Mouse (Mus musculus) hindbrain, embryonic 15.5 days (tissue): Measurements from ENCODE around the gene Batf3. TPM values are rescaled to one million over a fixed set of nuclear protein-coding genes. Genes with fewer than 3 reads are reported as not detected.
"Not testable (repeated sequence)": the region's sequence is repeated elsewhere in the genome, so short reads cannot be mapped to it uniquely, and the experiment has no call there.

Experiments
- ATAC-seq: fragments of 200-750 bp; cut with Nextera tagmentation; 2 replicates; pipeline ENCODE4 v1.8.0; 2017; ENCODE audit warnings: low read depth, moderate number of reproducible peaks, moderate TSS enrichment; ENCODE audit not compliant: low FRiP score
- H3K27ac ChIP-seq: fragments of 300-500 bp; sonication (generic); replicated peaks from 2 replicates; pipeline ENCODE4 v1.5.1; 2015; ENCODE audit warnings: mild to moderate bottlenecking, inconsistent platforms
- H3K27me3 ChIP-seq: fragments of 300-500 bp; sonication (generic); 2 replicates; pipeline ENCODE4 v1.6.1; 2015; ENCODE audit warnings: control low read depth, inconsistent platforms
- H3K36me3 ChIP-seq: fragments of 300-500 bp; sonication (generic); 2 replicates; pipeline ENCODE4 v1.6.1; 2015; ENCODE audit warnings: control low read depth, inconsistent platforms
- H3K4me1 ChIP-seq: fragments of 300-500 bp; sonication (generic); replicated peaks from 2 replicates; pipeline ENCODE4 v1.6.1; 2015; ENCODE audit warnings: control low read depth, inconsistent platforms
- H3K4me2 ChIP-seq: fragments of 300-500 bp; sonication (generic); 2 replicates; pipeline ENCODE4 v1.6.1; 2015; ENCODE audit warnings: moderate library complexity, mild to moderate bottlenecking, inconsistent platforms
- H3K4me3 ChIP-seq: fragments of 300-500 bp; sonication (generic); 2 replicates; pipeline ENCODE4 v1.5.1; 2015; ENCODE audit warnings: mild to moderate bottlenecking, inconsistent platforms
- H3K9ac ChIP-seq: fragments of 300-500 bp; sonication (generic); 2 replicates; pipeline ENCODE4 v1.6.1; 2015; ENCODE audit warnings: inconsistent platforms
- H3K9me3 ChIP-seq: fragments of 300-500 bp; sonication (generic); 2 replicates; pipeline ENCODE4 v1.6.1; 2016; ENCODE audit warnings: control low read depth, inconsistent platforms
- WGBS: fragments of 180-500 bp; shearing (Covaris S2); methylation state at CpG from one replicate; pipeline ENCODE4 v1.1.7; 2015; 5-methylcytosine and 5-hydroxymethylcytosine counted together
- polyA plus RNA-seq: library from polyadenylated mRNA; unstranded; fragments of >200 nt; fragmentation: Nextera tagmentation; extraction: Ambion mirVana; gene quantifications from 2 replicates; pipeline ENCODE4 v1.2.1, GENCODE M21; 2015

Gene Batf3
- polyA plus RNA-seq, 1 experiment from 2014 or later: 2.0 TPM

DNA sequence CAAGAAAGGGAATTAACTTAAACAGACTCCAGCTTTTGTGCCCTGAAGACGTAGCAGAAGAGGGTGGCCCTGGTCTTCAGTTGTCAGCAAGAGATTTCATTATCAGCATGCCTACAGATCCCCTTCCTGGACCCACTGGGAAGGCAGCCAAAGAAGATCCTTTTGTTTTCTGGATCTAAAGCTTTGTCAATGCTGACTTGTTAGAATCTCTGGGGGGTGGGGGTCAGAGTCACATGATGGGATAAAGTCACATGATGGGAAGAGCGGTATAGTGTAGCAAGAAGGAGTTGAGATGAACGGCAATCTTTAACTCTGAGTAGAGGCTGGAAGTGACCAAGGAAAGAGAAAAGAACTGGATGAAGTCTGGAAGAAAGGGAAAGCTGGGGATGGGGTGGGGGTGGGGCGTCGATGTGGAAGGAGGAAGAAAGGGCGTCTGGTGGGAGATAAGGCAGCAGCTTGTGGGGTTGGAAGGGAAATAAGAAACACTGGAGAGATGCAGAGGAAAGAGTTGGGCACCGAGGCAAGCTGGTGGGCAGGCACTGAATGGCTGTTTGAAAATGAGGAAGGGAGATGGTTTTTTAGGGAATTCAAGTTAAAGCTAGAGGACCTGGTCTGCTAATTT lies 41.3 kb downstream of the Batf3 start:
- Histone ChIP-seq H3K4me2 (no peak overlapping the region), H3K4me3 (no peak overlapping the region), H3K4me1 (no peaks in the 10 kb centered on the region), H3K27ac (no peak overlapping the region), H3K9me3 (no peaks in the 10 kb centered on the region), H3K27me3 (no peaks in the 10 kb centered on the region), H3K36me3 (no peaks in the 10 kb centered on the region), H3K9ac (no peak overlapping the region)
- 71% methylated on average over 7 of the region's 7 CpGs for WGBS
- no peak for ATAC-seq

DNA sequence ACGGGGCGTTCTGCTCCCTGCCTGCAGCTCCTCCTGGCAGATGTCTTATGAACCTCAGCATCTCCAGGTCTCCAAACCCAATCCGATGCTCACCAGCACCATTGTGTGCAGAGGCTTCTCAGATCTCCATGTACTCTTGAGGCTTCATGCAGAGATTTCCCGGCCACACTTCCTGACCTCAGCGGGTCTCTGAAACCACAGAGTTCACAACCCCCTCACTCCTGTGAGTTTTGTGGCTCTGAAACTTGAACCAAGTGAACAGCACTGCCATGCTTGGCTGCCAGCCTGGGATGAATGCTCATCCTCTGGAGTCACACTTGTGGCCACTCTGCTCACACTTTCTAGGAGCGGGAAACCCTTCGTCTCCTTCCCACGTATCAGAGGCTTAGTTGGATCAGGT lies 43.3 kb downstream of the Batf3 start:
- WGBS: 87% methylated on average over 8 of the region's 8 CpGs
- H3K27me3 ChIP-seq: no peaks in the 10 kb centered on the region
- H3K9ac ChIP-seq: no peak overlapping the region
- no peak for ATAC-seq
- no peak overlapping the region for H3K27ac ChIP-seq
- no peaks in the 10 kb centered on the region for H3K9me3 ChIP-seq
- no peaks in the 10 kb centered on the region for H3K4me1 ChIP-seq
- H3K4me3 ChIP-seq: no peak overlapping the region
- no peak overlapping the region for H3K4me2 ChIP-seq
- no peaks in the 10 kb centered on the region for H3K36me3 ChIP-seq

DNA sequence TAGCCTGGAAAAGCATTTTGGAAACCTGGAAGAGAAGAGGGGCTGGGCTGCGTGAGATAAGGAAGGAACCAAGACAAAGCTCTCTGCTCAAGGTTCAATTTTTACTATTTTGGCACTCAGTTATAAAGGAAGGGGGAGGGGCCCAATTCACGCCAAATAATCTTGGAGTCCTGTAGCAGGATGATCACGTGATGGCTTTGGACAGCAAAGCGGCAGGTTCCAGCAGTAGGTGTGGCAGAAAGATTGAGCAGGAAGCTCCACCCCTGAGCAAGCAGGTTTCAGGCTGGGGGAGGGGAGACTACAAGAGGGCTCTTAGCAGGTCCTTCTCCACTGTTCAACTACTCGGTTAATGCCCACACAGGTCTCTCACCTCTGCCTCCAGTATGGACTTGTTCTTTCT lies 51.8 kb downstream of the Batf3 start:
- H3K27me3 ChIP-seq, H3K9ac ChIP-seq, H3K4me2 ChIP-seq, H3K4me1 ChIP-seq, H3K4me3 ChIP-seq, H3K36me3 ChIP-seq, H3K27ac ChIP-seq, ATAC-seq, H3K9me3 ChIP-seq: not testable (repeated sequence)
- 87% methylated on average over 5 of the region's 5 CpGs for WGBS

DNA sequence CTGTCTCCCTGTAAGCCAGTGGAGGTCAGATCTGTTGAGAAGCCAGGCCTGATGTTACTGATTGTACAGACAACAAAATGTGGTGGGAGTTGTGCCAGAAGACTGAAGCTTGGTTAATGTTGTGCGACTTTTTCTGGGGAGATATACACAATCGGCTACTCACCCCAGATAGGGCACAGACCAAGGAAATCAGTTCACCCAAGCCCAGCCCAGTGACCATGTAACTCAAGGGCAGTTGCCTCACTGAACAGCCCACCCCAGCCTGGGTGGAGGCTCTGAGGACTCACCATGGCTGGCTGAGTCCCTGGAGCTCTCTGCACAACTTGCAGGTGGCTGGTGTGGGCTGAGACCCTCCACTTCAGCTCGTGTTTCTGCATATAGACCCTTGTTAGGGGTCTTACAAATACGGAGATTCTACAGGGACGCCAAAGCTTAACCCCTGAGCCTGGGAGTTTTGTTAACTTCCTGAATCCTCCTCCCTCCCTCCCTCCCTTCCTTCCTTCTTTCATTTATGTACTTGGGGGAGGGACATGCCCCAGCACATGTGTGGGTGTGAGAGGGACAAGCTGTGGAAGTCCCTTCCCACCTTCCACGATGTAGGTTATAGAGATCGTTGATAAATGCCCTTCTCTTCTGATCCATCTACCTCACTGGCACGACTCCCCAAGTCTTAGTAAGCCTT lies 53.4 kb downstream of the Batf3 start:
- Histone ChIP-seq H3K4me1 (no peaks in the 10 kb centered on the region), H3K9me3 (no peaks in the 10 kb centered on the region), H3K4me2 (no peak overlapping the region), H3K36me3 (no peaks in the 10 kb centered on the region), H3K27me3 (no peaks in the 10 kb centered on the region), H3K4me3 (no peak overlapping the region), H3K9ac (no peak overlapping the region), H3K27ac (no peak overlapping the region)
- no peak for ATAC-seq
- WGBS: 75% methylated on average over 8 of the region's 8 CpGs

DNA sequence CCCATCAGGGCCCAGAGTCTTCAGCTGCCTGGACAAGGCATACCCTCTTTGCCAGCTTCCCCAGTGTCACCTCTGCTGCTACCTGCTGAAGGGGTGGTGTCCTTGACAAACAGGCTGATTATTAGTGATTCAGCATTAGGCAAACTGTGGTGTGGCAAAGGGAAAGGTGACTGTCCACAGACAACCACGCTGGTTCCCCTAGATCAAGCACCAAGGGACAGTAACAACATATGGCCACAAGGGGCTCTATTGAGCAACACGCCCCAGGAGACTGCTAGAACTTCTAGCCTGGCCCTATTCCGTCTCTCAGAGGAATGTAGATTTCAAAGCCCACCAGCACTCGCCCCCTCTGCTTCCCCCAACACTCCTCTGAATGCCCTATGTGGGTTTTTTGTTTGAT lies 55.4 kb downstream of the Batf3 start:
- Histone ChIP-seq H3K9me3 (no peaks in the 10 kb centered on the region), H3K9ac (no peak overlapping the region), H3K27ac (no peak overlapping the region), H3K4me3 (no peak overlapping the region), H3K36me3 (no peaks in the 10 kb centered on the region), H3K4me2 (no peak overlapping the region), H3K27me3 (no peaks in the 10 kb centered on the region), H3K4me1 (no peaks in the 10 kb centered on the region)
- no peak for ATAC-seq
- WGBS: 25% methylated on average over 4 of the region's 4 CpGs

DNA sequence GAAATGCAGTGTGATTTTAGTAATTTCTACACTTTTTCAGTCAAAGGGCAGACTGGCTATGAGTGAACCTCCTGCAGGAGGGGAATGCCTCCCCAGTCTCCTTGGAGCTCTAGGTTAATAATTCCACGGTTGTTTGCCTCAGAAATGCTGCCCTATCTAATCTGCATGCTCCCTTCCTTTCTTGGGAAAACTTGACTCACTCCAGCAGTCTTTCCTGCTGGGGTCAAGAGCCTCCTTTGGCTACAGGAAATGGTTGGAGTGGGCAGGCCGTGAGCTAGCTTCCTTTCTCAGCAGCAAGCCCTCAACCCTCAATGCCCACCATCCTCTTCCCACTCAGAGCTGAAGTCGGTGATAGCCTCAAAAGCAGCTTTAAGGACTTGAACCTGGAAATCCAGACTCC lies 56.7 kb downstream of the Batf3 start:
- no peak overlapping the region for H3K9ac ChIP-seq
- H3K36me3 ChIP-seq: no peaks in the 10 kb centered on the region
- H3K27me3 ChIP-seq: no peaks in the 10 kb centered on the region
- no peak overlapping the region for H3K4me3 ChIP-seq
- ATAC-seq: no peak
- WGBS: 55% methylated on average over 3 of the region's 3 CpGs
- no peak overlapping the region for H3K27ac ChIP-seq
- no peaks in the 10 kb centered on the region for H3K9me3 ChIP-seq
- H3K4me1 ChIP-seq: no peaks in the 10 kb centered on the region
- H3K4me2 ChIP-seq: no peak overlapping the region

Other genes with a start within 250 kb of the Batf3 start
- gene Rps6kc1, start 186.1 kb upstream of the Batf3 start, polyA plus RNA-seq: 27.4 and 30.4 TPM in 2 replicates
- 43.9 and 48.6 TPM in 2 replicates for gene Angel2, start 172.7 kb upstream of the Batf3 start, polyA plus RNA-seq
- 77.3 and 83.6 TPM in 2 replicates for gene Vash2, start 118.6 kb upstream of the Batf3 start, polyA plus RNA-seq
- gene Flvcr1, start 71.7 kb upstream of the Batf3 start, polyA plus RNA-seq: 9.9 and 10.2 TPM in 2 replicates
- gene Spata45, start 61.2 kb upstream of the Batf3 start, polyA plus RNA-seq: not detected in 2 replicates
- gene Tatdn3, start 34.9 kb upstream of the Batf3 start, polyA plus RNA-seq: 14.5 TPM in 2 replicates
- gene Nsl1, start 34.8 kb upstream of the Batf3 start, polyA plus RNA-seq: 4.6 and 4.9 TPM in 2 replicates
- not detected in 2 replicates for gene Fam71a, start 67.0 kb downstream of the Batf3 start, polyA plus RNA-seq
- gene Atf3, start 120.2 kb downstream of the Batf3 start, polyA plus RNA-seq: 0.73 and 1.8 TPM in 2 replicates
- 138 TPM in 2 replicates for gene Nenf, start 220.3 kb downstream of the Batf3 start, polyA plus RNA-seq
- 35.9 and 36.1 TPM in 2 replicates for gene Tmem206, start 228.1 kb downstream of the Batf3 start, polyA plus RNA-seq